Mouse (Mus musculus) ES-E14 (cell line): ENCODE measurements at regions not wholly inside any gene's neighbourhood (a gene's known extent, or its start where the extent isn't known, plus 50 kb on each side); places are given as distances from the start of the nearest gene placed in this dataset.

ENCODE experiments used
- DNase-seq: peaks from one replicate; pipeline ENCODE4 v3.0.0-alpha.2; 2013; ENCODE audit warnings: low read depth, low spot score
- H3K27ac ChIP-seq: 2 replicates; pipeline ENCODE4 v1.5.1; 2012; ENCODE audit warnings: low read depth, mild to moderate bottlenecking, low read length, moderate library complexity, mixed read lengths; ENCODE audit not compliant: poor library complexity, insufficient read depth, severe bottlenecking
- H3K36me3 ChIP-seq: 2 replicates; pipeline ENCODE4 v1.6.1; 2012; ENCODE audit warnings: mild to moderate bottlenecking, low read length, moderate library complexity, mixed read lengths; ENCODE audit not compliant: control insufficient read depth, poor library complexity, insufficient read depth, severe bottlenecking
- H3K4me1 ChIP-seq, 2 experiments: fragments of 150-350 bp in 1 of 2; sonication (generic) in 1 of 2; 2 replicates each; pipeline ENCODE4 v1.6.1; 2012; ENCODE audit warnings: low read length in 2 of 2, mild to moderate bottlenecking in 1 of 2, mixed read lengths in 1 of 2; ENCODE audit not compliant: control insufficient read depth in 2 of 2, insufficient read depth in 2 of 2, poor library complexity in 1 of 2
- H3K4me3 ChIP-seq, 2 experiments: fragments of 150-350 bp in 1 of 2; sonication (generic) in 1 of 2; 2 replicates each; pipeline ENCODE4 v1.5.1; 2012; ENCODE audit warnings: low read length in 2 of 2, low read depth in 1 of 2, mild to moderate bottlenecking in 1 of 2, mixed read lengths in 1 of 2; ENCODE audit not compliant: insufficient read depth in 1 of 2, poor library complexity in 1 of 2, severe bottlenecking in 1 of 2
- H3K9ac ChIP-seq: 2 replicates; pipeline ENCODE4 v1.6.1; 2012; ENCODE audit warnings: low read depth, mild to moderate bottlenecking, low read length, mixed read lengths; ENCODE audit not compliant: poor library complexity, insufficient read depth, severe bottlenecking
- H3K9me3 ChIP-seq: fragments of 150-350 bp; sonication (generic); 2 replicates; pipeline ENCODE4 v1.6.1; 2012; ENCODE audit warnings: low read depth, mild to moderate bottlenecking, low read length; ENCODE audit not compliant: control insufficient read depth, insufficient read depth
- CHD2 ChIP-seq: IDR thresholded peaks from 2 replicates; pipeline ENCODE4 v1.6.1; 2014; ENCODE audit warnings: mild to moderate bottlenecking, low read depth, low read length, inconsistent platforms
- HCFC1 ChIP-seq: IDR thresholded peaks from 2 replicates; pipeline ENCODE4 v1.6.1; 2012; ENCODE audit warnings: low read length, inconsistent platforms, borderline replicate concordance; ENCODE audit not compliant: insufficient read depth
- MAFK ChIP-seq: IDR thresholded peaks from 2 replicates; pipeline ENCODE4 v1.6.1; 2014; ENCODE audit warnings: mild to moderate bottlenecking, low read depth, low read length, inconsistent platforms; ENCODE audit not compliant: insufficient read depth
- ZC3H11A ChIP-seq: IDR thresholded peaks from 2 replicates; pipeline ENCODE4 v1.6.1; 2012; ENCODE audit warnings: low read depth, mild to moderate bottlenecking, inconsistent platforms, low read length, borderline replicate concordance
- ZNF384 ChIP-seq: IDR thresholded peaks from 2 replicates; pipeline ENCODE4 v1.6.1; 2012; ENCODE audit warnings: low read depth, low read length, inconsistent platforms
- in situ Hi-C, 2 experiments: fragments of 600-800 bp; cut with MboI; formaldehyde crosslinking; loops; one replicate each; pipeline ENCODE4 v1.15.1; 2025; ENCODE audit warnings: low sequenced_read_pairs in 2 of 2, inconsistent platforms in 1 of 2; ENCODE audit not compliant: unreplicated experiment in 2 of 2

DNA sequence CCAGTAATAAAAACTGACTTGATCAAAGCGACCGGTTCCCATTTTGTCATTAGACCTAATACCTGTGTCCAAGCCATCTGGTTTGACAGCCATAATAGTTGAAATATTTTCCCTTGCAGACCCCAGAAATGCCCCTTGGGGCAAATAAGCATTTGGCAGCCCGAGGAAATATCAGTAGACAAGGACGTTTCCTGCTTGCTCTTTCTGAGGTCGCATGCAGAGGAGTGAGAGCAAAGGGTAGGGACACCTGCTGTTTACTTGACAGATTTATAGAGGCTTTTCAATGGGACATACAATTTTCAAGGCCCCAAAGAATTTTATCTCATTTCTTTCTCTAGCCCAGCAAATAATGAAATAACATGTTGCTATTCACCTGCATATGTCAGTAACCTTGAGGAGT, 73.5 kb downstream of the Csl start:
- no peaks in the 10 kb centered on the region for H3K36me3 ChIP-seq
- no peak overlapping the region for H3K9ac ChIP-seq
- in situ Hi-C loops, result no loop called here
- H3K9me3 ChIP-seq, result no peaks in the 10 kb centered on the region
- H3K27ac ChIP-seq, result no peak overlapping the region
- no peaks in the 10 kb centered on the region for H3K4me1 ChIP-seq
- no peak for DNase-seq
- H3K4me3 ChIP-seq, result no peak overlapping the region
- no peak for TF ChIP-seq ZC3H11A
- TF ChIP-seq CHD2, result no peak
- TF ChIP-seq HCFC1, result no peak
- no peak for TF ChIP-seq ZNF384
- TF ChIP-seq MAFK, result no peak

DNA sequence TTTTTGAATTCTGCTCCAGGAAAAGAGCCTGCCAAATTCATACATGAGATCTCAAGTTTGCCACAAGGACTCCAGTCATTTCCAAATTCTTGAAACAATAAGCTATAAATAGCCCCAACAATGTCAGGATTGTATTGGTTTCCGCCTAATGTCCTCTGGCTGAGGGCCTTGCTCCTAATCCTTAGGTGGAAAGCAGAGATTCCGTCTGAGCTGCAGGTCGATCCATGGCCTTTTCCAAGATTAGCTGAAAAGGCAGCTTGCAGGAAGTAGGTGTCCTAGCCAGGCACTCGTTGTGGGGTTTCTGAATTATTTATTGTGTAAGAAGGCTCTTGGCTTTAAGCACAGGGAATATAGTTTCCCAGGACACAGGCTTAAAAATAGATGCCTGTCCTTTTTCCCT, 72.4 kb downstream of the Csl start:
- Histone ChIP-seq H3K4me3 (no peak overlapping the region), H3K9me3 (no peaks in the 10 kb centered on the region), H3K9ac (no peak overlapping the region), H3K27ac (no peak overlapping the region), H3K36me3 (no peaks in the 10 kb centered on the region), H3K4me1 (no peaks in the 10 kb centered on the region)
- TF ChIP-seq HCFC1, result no peak
- no peak for TF ChIP-seq MAFK
- no peak for TF ChIP-seq ZC3H11A
- no peak for TF ChIP-seq CHD2
- TF ChIP-seq ZNF384, result no peak
- in situ Hi-C loops, result no loop called here
- DNase-seq, result no peak

DNA sequence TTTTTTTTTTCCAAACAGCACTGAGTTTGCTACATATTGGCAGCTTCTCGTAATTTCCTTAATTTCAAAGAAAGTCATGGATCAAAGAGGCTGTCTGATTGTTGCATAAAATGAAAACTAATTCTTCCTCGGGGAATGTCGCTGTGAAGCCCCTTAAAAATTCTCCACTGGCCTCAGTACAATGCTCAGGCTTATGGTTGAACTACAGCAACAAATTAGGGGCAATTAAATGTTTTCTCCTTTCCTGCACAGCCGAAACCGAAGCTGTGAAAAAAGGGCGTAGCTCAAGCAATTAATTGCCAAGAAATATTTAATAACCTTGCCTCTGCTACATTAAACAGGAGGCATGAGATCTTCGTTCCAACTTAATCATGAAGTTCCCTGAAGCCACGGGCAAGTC, 61.8 kb downstream of the Csl start:
- Histone ChIP-seq H3K4me1 (no peaks in the 10 kb centered on the region), H3K36me3 (no peaks in the 10 kb centered on the region), H3K9ac (no peak overlapping the region), H3K27ac (no peak overlapping the region), H3K9me3 (no peaks in the 10 kb centered on the region), H3K4me3 (no peak overlapping the region)
- TF ChIP-seq ZNF384 (no peak), CHD2 (no peak), ZC3H11A (no peak), MAFK (no peak), HCFC1 (no peak)
- DNase-seq, result no peak
- in situ Hi-C loops, result no loop called here

DNA sequence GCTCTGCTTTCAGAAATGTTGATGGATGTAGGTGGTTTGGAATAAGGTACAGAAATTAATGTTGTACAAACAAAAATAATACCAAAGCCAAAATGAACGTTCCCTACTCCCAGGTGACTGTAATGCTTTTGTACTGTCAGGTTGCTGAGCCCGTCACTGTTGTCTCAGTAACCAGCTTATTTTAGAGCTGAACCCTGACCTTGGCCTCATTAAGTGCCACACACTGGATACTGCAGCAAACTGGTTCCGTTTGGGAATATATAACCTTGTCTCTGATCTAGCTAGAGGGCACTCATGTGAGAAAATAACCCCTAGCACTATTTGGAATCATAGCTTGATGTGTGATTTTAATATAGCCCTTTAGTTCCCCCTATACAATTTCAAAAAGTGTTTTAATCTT, 60.0 kb downstream of the Csl start:
- DNase-seq, result no peak
- Histone ChIP-seq H3K9ac (no peak overlapping the region), H3K36me3 (no peaks in the 10 kb centered on the region), H3K27ac (no peak overlapping the region), H3K4me1 (no peaks in the 10 kb centered on the region), H3K4me3 (no peak overlapping the region), H3K9me3 (no peaks in the 10 kb centered on the region)
- no peak for TF ChIP-seq MAFK
- TF ChIP-seq HCFC1, result no peak
- no peak for TF ChIP-seq ZNF384
- TF ChIP-seq ZC3H11A, result no peak
- no peak for TF ChIP-seq CHD2
- in situ Hi-C loops, result no loop called here

DNA sequence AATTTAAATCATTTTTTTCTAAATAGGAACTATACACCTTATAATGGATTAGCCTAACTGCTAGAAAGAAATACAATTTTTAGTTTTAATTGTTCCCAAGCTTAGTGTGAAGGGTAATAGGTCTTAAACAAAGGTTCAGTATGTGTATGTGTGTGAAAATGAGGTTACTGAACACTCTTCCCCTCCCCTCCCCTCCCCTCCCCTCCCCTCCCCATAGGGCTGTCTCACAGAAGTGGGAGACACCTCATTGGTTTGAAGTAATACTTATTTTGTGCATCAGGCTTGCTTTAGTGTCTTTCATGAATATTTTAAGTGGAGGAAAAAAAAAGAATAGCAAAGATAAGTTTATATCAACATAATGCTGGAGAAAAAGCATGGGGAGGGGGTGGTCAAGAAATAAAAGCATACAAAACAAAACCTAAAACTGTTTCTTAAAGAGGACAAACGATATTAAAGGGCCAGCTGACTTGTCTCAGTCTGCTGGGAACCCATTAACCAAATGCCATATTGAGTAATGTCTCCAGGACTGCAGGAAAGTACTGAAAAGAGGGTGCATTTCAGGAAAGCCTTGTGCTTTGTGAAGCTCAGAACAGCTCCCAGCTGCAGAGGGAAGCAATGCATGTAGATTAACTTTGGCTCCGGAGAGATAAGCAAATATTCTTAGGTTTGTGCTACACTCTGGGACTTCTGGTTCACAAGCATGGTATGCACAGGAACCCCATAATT, 59.2 kb downstream of the Csl start:
- H3K27ac ChIP-seq, result no peak overlapping the region
- in situ Hi-C loops, result no loop called here
- no peak overlapping the region for H3K9ac ChIP-seq
- no peaks in the 10 kb centered on the region for H3K4me1 ChIP-seq
- H3K36me3 ChIP-seq, result no peaks in the 10 kb centered on the region
- DNase-seq, result no peak
- no peaks in the 10 kb centered on the region for H3K9me3 ChIP-seq
- no peak overlapping the region for H3K4me3 ChIP-seq
- TF ChIP-seq ZNF384 (no peak), ZC3H11A (no peak), MAFK (no peak), HCFC1 (no peak)
